Mouse (Mus musculus): Measurements from ENCODE around the gene Mettl16.
A peak's percentile ranks its signal among the peaks of the same experiment; 100 is the strongest.

Mettl16 gene

GRCm38 (mm10) chr11:74770595-74771207 is at the start of gene Mettl16:
Mettl16 (plus strand) TSS chr11:74770830.
- peak; percentile 100 for DNase-seq (ENCODE audit: low spot score)

- no peak for DNase-seq (ENCODE audit: low spot score)
These were observed 49.5 kb upstream of the Mettl16 start for GRCm38 (mm10) chr11:74721141-74721540.

GRCm38 (mm10) chr11:74721971-74722370 is 48.7 kb upstream of the Mettl16 start:
- no peak for DNase-seq (ENCODE audit: low spot score)

- DNase-seq (ENCODE audit: low spot score) = peak; percentile 89
These were observed 47.0 kb upstream of the Mettl16 start for GRCm38 (mm10) chr11:74723357-74724234.

- peak; percentile 95 for DNase-seq (ENCODE audit: low spot score)
These were observed 46.3 kb upstream of the Mettl16 start, which contains the start of gene Pafah1b1 for GRCm38 (mm10) chr11:74724235-74724791. Pafah1b1 (minus strand) TSS chr11:74724670.

- DNase-seq (ENCODE audit: low spot score) = no peak
These were observed 45.4 kb upstream of the Mettl16 start for GRCm38 (mm10) chr11:74725181-74725580.

GRCm38 (mm10) chr11:74734917-74735316 is 35.7 kb upstream of the Mettl16 start:
- DNase-seq (ENCODE audit: low spot score) = peak; percentile 27

GRCm38 (mm10) chr11:74737861-74738260 is 32.8 kb upstream of the Mettl16 start:
- no peak for DNase-seq (ENCODE audit: low spot score)

- DNase-seq (ENCODE audit: low spot score) = no peak
These were observed 22.6 kb upstream of the Mettl16 start for GRCm38 (mm10) chr11:74748022-74748421.

- DNase-seq (ENCODE audit: low spot score) = no peak
These were observed 21.4 kb upstream of the Mettl16 start for GRCm38 (mm10) chr11:74749241-74749640.

GRCm38 (mm10) chr11:74750662-74751351 is 19.8 kb upstream of the Mettl16 start:
- DNase-seq (ENCODE audit: low spot score) = no peak

- DNase-seq (ENCODE audit: low spot score) = no peak
These were observed 19.1 kb upstream of the Mettl16 start for GRCm38 (mm10) chr11:74751352-74752066.

- DNase-seq (ENCODE audit: low spot score) = no peak
These were observed 14.0 kb upstream of the Mettl16 start for GRCm38 (mm10) chr11:74756631-74757030.

GRCm38 (mm10) chr11:74761011-74761705 is 9.5 kb upstream of the Mettl16 start:
- DNase-seq (ENCODE audit: low spot score) = no peak

- no peak for DNase-seq (ENCODE audit: low spot score)
These were observed 6.5 kb upstream of the Mettl16 start for GRCm38 (mm10) chr11:74763960-74764625.

GRCm38 (mm10) chr11:74767469-74767868 is 3.2 kb upstream of the Mettl16 start:
- no peak for DNase-seq (ENCODE audit: low spot score)

- DNase-seq (ENCODE audit: low spot score) = peak; percentile 68
These were observed 2.6 kb upstream of the Mettl16 start for GRCm38 (mm10) chr11:74768045-74768444.

GRCm38 (mm10) chr11:74770037-74770436 is 593 bp upstream of the Mettl16 start:
- DNase-seq (ENCODE audit: low spot score) = peak; percentile 17

- DNase-seq (ENCODE audit: low spot score) = no peak
These were observed 604 bp downstream of the Mettl16 start for GRCm38 (mm10) chr11:74771234-74771633.

GRCm38 (mm10) chr11:74771650-74772049 is 1.0 kb downstream of the Mettl16 start:
- no peak for DNase-seq (ENCODE audit: low spot score)
